Mouse (Mus musculus) myocyte (in vitro differentiated cells): Measurements from ENCODE around the gene F830045P16Rik.

Experiments used
- CEBPB ChIP-seq: IDR thresholded peaks from 2 replicates; pipeline ENCODE4 v1.6.1; 2011; ENCODE audit warnings: mild to moderate bottlenecking, moderate library complexity; ENCODE audit not compliant: poor library complexity, insufficient read depth, severe bottlenecking
- E2F4 ChIP-seq: IDR thresholded peaks from one replicate; pipeline ENCODE4 v1.6.1; 2011; ENCODE audit warnings: mild to moderate bottlenecking, control low read depth, moderate library complexity; ENCODE audit not compliant: insufficient read depth
- MAX ChIP-seq: IDR thresholded peaks from one replicate; pipeline ENCODE4 v1.6.1; 2011; ENCODE audit warnings: low read depth, mild to moderate bottlenecking, control low read depth
- MYOD1 ChIP-seq, 3 experiments: IDR thresholded peaks; one replicate each; pipeline ENCODE4 v1.6.1; 2011; ENCODE audit warnings: control low read depth in 2 of 3, low read depth in 2 of 3, mild to moderate bottlenecking in 2 of 3, moderate library complexity in 1 of 3; ENCODE audit not compliant: insufficient read length in 2 of 3, control insufficient read depth in 1 of 3
- MYOG ChIP-seq, 3 experiments: IDR thresholded peaks; one replicate each; pipeline ENCODE4 v1.6.1; 2011; ENCODE audit warnings: control low read depth in 2 of 3, low read depth in 2 of 3, mild to moderate bottlenecking in 2 of 3; ENCODE audit not compliant: insufficient read length in 2 of 3, control insufficient read depth in 1 of 3, insufficient read depth in 1 of 3
- POLR2A ChIP-seq: IDR thresholded peaks from one replicate; pipeline ENCODE4 v1.6.1; 2011; ENCODE audit warnings: low read depth, mild to moderate bottlenecking, control low read depth, moderate library complexity; ENCODE audit not compliant: insufficient read length
- POLR2AphosphoS2 ChIP-seq: IDR thresholded peaks from one replicate; pipeline ENCODE4 v1.6.1; 2011; ENCODE audit warnings: low read depth, control low read depth; ENCODE audit not compliant: insufficient read length
- REST ChIP-seq: IDR thresholded peaks from one replicate; pipeline ENCODE4 v1.6.1; 2011; ENCODE audit warnings: mild to moderate bottlenecking, control low read depth, moderate library complexity; ENCODE audit not compliant: insufficient read depth, insufficient read length
- USF1 ChIP-seq: IDR thresholded peaks from one replicate; pipeline ENCODE4 v1.6.1; 2011; ENCODE audit warnings: low read depth, mild to moderate bottlenecking, control low read depth, moderate library complexity

DNA sequence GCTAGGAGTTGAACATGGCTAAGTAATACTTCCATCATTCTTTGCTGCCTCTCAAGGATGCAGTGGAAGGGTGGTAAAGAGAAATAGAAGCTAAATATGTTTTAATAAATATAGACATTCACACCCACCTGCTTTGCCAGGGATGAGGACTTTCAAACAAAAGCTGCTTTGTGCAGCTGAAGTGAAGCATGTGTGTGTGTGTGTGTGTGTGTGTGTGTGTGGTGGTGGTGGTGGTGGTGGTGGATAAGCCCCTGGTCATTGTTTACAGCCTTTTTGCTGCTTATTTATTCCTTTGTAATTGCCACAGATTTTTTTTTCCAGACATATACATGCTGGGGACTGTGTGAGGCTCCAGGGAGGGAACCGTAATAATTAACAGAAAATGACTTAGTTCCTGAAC is 524 bp upstream of the F830045P16Rik start:
- no peak for TF ChIP-seq CEBPB
- TF ChIP-seq MAX: no peak
- TF ChIP-seq E2F4: no peak
- TF ChIP-seq POLR2A: no peak
- TF ChIP-seq MYOG (IDR thresholded peaks at IDR 0.05; ENCODE audit: control insufficient read depth in 1 of 3, insufficient read depth in 1 of 3, insufficient read length in 2 of 3, low read depth in 2 of 3): no peak
- TF ChIP-seq MYOD1 (IDR thresholded peaks at IDR 0.05; ENCODE audit: control insufficient read depth in 1 of 3, insufficient read length in 2 of 3, low read depth in 2 of 3): no peak
- no peak for TF ChIP-seq USF1
- no peak for TF ChIP-seq POLR2AphosphoS2
- TF ChIP-seq REST: no peak
